Mouse (Mus musculus) CD4-positive, CD25-positive, alpha-beta regulatory T cell, adult 4 months (primary cell): ENCODE results near the gene Comp. TPM values are rescaled to one million over a fixed set of nuclear protein-coding genes. Genes with fewer than 3 reads are reported as not detected.

Source experiments
- ATAC-seq: one replicate; pipeline ENCODE4 v1.8.0; 2017
- polyA plus RNA-seq, 2 experiments: library from polyadenylated mRNA; unstranded; fragments of 100-300 nt; shearing (Covaris generic); gene quantifications; one replicate each; pipeline ENCODE4 v1.2.1; 2017

The Comp gene
- polyA plus RNA-seq, 2 experiments from 2014 or later, result 0.28 TPM; not detected in 1

DNA sequence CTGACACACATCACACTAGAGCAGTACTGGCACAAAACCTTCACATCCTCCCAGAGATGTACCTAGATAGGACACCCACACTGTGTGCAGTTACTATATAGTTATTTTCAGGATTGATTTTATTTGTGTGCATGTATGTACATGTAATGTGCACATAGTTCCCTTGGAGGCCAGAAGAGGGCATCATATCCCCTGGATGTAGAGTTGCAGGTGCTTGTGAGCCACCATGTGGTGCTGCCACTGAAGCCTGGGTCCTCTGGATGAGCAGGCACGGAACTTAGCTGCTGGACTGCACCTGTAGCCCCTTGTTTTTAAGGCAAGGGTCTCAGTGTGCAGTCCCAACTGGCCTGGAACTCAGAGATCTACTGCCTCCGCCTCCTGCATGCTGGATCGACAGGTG lies 30.9 kb downstream of the Comp start:
- no peak for ATAC-seq

DNA sequence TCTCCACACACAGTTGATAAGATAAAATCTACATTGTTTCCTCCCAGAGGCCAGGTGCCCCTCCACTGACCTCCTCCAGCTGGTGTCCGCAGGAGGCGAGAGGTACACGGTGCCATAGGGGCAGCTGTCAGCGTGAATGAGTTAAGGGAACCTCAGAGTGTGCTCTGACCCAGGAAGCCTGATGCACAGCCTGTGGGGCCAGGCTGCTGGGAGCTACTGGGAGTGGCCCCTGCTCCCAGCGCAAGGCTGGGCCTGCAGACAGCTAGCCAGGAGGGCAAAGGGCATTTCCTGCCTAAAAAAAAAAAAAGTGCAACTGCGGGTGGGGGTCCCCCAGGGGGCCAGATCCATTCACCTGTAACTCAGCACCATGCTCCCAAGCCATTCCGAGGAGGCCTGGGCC lies 31.8 kb downstream of the Comp start:
- ATAC-seq, result no peak

DNA sequence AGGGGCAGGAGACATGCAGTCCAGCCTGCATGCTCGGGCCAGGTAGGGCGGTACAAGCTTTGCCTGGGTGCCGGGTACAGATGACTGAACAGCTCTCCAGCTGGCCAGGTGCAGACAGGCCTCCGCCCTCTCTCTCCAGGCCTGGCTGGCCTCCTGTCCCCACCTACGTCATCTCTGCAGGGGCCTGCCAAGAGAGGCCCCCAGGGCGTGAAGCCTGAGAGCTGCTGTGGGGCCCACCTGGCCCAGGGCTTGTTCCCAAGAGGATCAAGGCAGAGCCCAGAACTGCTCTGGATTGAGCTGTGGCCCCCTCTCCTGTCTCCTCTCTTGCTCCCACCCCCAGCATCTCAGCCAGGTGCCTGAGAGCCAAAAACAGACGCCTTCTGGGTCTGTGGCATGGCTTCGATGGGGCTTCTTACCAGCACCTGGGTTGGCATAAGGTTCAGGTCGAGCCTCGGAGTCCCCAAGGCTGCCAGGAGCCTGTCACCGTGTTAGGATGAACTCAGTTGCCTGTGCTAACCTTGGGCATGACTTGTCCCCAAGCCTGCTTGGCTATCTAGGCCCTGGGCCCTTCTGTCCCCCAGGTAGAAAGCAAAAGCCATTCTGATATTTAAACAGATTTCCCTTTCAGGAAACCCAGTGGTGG lies 33.2 kb downstream of the Comp start:
- no peak for ATAC-seq

DNA sequence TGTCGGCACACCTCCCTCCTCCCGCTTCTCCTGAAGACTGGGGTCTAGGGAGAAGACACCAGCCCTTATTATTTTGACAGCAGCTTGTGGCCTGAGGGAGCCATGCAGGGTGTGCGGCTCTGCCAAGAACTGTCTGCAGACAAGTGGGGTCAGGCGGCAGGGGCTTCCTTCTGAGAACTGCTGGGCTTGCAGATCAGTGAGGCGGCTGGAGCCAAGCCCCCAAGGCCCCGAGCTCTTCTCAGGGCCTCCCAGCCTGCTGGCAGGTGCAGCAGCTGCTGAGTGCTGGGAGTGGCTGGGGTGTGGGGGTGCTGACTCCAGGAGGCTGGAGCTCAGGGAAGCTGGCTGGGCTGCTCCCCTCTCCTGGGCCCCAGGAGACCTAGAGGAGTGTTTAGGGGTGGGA lies 34.9 kb downstream of the Comp start:
- no peak for ATAC-seq

DNA sequence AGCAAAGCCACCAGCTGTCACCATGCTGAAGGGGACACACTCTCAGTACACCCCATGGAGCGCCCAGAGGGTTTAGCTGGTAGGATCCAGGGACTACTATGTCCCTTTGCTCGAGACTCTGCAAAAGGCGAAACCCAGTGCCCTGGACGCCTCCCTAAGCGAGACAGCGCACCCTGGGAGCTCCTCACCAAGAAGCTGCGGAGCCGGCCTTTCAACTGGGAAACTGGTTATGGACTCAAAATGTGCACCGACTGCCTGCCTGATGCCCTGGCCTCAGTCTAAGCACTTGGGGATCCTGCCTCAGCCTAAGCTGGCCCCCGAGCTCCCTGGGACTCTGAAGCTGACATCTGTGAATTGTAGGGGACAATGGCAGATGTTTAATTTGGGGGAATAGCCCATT lies 35.7 kb downstream of the Comp start:
- no peak for ATAC-seq

DNA sequence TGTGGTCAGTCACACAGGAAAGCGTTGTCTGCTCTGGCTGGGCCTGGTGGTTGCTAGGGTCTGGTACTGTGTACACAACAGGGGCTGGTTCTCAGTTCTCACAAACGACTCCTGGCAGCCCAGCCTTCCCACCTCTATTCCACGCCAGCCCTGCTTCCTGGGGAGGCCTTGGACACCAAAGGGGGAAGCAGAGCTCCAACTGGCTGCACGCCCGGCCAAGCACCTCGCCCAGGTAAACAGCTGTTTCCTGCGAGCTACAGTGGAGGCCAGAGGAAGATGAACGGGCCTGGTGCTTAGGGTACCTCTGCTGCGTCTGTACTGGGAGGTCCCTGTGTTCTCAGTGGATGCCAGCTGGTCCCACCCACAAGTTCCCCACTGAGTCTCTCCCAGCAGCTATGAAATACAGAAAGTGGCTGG lies 36.1 kb downstream of the Comp start:
- no peak for ATAC-seq

DNA sequence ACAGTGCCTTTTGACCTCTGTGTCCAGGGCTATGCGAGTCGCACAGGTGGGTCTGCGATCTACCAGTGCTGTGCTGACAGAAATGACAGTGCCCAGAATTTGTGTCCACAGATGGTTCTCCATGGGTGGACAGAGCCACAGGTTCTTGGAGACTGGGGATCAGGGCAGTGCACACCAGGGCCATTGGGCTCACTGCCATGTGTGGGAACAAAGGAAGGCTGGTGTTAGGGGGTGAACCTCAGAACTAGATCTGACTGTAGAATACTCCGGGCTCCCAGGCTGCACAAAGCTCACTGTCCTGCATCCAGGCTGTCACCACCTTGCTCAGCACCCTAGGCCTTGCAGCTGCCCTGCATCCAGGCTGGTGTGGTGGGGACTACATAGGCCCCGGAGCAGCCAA lies 36.9 kb downstream of the Comp start:
- ATAC-seq, result no peak

DNA sequence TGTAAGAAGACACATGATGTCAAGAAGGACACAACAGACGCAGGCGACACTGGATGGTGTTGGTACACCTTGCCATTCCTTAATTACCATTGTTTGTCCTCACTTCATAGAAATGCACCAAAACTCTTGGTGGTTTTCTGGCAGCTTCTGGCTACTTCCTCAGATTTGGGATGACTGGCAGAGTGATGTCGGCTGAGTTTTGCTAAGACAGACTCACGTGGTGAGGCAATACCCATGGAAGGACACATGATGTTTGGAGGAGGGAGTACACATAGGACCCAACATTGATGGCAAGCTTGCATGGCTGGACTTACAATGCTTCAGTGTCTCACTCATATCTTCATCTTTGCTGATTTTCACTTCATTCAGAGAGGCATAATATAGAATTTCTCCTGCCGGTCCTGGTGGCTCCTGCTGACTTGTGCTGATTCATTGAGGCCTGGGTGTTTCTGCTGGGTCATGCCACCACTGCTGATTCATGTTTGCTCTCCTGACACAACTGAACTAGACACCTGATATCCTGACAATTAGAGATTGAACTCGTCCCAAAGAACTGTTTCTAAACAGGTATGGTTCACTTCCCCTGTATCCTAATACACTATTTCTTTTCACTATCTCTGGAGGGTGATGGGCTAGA lies 41.1 kb downstream of the Comp start:
- no peak for ATAC-seq

DNA sequence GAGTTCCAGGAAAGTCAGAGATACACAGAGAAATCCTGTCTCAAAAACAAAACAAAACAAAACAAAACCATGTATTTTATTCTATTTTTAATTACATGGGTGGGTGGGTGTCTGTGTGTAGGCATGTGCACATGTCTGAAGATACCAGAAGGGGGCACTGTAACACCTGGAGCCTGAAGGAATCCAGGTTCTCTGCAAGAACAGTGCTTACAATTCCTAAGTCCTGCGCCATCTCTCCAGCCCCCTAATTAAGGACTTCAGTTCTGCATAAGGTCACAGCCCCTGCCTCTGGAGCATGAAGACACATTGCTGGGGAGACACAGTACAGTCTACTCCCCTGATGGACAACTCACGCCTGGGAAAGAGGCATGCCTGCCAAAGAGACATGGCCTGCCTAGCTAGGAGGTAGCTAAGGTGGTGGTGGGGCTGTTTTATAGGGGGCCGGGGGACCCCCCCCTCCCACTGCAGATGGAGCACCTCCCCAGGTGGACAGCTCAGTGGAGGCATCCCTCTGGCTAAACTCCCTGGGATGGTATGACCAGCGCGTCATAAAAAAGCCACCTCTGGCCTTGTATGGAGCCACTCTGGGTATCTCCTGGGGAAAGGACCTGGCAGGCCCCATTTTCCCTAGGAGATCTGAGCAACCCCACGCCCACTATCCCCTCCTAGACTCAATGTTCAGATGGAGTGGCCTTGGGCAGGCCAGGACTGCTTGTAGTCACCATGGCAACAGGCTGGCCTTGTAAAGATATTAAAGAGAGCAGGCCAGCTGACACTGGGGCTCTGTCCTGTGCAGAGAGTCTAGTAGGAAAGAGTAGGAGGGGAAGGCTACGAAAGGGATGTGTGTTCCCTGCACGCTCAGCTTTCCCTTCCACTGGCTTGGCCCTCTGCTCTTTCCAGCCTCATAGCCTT lies 42.4 kb downstream of the Comp start:
- ATAC-seq, result no peak

DNA sequence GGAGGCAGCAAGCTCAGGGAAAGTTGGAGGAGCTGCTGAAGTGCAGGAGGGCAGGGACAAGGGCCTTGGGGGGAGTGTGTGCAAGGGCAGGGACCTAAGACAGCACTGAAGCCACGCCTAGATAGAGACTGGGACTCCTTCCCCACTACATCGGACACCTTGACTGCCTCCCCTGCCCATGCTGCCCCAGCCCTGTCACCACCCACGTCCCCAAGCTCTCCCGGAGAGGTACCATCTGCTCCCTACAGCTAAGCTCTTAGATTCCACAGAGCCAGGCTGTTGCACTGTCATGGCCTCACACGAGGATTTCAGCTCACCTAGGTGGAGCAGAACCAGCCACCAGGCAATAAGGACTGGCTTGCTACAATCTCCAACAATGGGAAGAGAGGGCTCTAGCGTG lies 43.6 kb downstream of the Comp start:
- no peak for ATAC-seq

DNA sequence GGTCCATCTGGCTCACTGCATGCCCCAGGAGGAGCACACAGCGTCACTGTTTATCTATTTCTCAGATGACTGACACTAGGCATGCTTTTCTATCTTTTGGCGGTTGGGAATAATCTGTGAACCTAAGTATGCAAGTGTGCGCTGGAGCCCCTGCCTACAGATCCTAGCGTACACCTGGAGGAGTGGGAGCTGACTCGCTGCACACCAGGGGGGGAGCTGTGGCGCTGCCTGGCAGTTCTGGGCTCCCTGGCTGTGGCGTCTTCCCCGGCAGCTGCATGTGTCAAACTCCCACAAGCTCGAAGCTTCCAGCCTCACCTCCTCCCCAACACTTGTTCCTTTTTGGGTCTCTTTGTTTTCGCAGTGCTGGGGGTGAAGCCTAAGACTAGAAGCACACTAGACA lies 44.6 kb downstream of the Comp start:
- ATAC-seq, result no peak

DNA sequence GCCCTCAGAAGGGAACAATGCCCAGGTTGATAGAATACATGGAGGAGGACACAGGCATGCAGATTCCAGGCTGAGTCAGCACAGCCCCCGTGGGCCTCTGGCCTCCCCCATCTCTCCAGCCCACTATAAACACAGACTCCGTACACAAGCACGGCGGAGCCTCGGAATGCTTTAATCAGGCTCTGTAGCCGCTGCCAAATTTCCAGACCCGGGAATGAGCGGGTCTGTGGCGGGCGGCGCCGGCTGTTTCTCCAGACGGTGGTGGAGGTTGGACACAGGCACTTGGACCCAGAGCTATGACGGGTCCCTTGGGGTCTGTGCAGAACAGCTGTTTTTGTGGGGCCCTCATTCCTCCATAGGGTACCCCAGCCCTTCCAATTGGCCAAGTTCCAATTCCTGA lies 45.6 kb downstream of the Comp start:
- no peak for ATAC-seq

DNA sequence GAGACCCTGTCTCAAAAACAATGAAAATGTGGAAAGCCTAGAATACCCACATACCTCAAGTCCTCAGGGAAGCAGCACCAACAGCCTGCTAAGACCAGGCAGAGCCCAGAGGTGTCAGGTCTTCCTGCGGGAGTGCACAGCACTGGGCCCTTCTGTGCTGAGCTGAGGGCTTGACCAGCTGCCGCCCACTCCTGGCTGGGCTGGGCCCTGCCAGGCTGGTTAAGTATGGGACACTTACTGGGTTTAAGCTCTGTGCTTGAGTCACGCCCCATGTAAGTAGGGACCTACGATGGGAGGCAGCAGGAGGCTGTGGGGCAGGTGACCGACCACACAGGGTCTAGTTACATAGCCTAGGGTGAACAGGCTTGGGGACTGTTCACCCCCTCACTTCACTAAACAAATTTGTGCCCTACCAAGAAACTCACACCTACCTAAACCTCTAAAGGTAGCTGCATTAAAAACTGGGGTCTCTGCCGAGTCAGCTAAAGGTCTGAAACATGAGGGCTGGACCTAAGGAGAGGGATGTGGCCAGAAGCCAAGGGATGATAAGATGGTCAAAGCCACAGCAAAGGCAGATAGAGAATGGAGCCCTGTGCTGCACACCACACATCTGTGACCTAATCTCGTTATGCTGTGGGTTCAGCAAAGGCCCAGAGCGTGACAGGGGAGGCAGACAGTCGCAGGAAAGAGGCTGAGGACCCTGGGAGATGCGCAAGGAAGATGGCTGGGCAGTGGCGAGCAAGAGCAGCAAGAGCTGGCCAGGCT lies 46.7 kb downstream of the Comp start:
- no peak for ATAC-seq

DNA sequence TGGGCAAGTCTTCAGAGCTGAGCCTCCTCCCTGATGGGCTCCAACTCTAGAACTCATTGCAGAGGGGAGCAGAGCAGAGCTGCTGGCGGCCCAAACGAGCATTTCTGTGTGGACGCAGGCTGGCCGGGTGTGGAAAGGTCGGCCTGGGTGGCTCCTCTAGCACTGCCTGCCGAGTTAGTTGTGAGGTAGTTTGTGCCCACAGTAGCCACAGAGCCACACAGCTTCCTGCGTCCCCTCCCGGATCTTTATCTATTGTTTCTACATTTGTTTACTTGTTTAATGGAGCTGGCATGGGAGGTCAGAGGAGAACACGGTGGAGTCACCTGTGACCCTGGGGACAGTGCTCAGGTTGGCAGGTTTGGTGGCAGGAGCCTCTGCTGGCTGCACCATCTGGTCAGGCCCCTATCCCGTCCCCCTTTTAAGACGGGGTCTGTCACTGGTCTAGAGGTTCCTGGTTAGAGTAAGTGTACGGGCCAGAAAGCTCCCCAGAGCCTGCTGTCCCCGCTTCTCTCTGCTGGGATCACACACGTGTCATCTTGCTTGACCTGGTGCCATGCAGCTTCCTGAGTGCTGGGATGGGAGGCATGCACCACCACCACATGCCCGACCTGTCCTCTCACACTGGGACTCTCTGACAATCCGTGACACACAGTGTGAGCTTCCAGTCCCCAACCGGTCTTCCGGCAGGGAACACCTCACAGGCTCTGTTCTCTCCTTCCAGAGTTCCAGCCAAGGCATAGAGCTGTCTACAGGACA lies 48.2 kb downstream of the Comp start:
- no peak for ATAC-seq

DNA sequence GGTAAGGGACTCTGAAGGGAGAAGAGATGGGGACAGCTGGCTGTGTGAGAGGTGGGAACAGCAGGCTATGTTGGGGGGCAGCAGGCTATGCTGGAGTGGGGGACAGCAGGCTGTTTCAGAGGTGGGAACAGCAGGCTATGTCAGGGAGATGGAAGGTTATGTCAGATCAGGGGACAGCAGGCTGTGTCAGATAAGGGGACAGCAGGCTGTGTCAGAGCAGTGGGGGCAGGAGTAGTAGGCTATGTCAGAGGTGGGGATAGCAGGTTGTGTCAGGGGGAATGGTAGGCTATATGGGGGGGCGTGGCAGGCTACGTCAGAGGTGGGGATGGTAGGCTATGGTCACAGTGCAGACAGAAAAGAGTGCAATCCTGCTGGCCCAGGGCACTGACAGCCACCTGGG lies 49.4 kb downstream of the Comp start:
- ATAC-seq, result no peak

DNA sequence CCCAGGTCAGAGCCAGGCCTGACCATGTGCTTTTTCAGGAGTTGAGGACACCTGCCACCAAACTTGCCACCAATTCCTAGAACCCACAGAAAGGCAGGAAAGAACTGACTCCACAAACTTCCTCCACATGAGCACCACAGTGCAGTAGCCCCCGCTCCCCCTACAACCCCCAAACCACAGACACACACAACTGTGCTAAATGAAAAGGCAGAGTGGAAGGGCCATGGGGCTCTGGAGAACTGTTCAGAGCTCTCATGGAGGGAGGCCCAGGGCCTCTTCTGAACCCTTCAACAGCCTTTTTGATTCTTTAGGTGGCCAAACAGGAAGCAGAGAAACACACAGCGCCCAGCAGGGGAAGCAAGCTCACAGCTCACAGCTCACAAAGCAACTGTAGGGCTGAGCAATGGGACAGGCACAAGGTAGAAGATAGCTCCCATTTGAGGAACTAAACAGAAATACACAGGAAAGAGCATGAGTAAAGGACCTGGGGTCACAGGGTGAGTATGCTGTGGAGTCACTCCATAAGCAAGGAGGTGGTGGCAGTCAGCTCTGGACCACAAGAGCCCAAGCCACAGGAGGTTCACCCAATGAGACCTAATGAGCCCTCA lies 53.0 kb downstream of the Comp start:
- no peak for ATAC-seq

DNA sequence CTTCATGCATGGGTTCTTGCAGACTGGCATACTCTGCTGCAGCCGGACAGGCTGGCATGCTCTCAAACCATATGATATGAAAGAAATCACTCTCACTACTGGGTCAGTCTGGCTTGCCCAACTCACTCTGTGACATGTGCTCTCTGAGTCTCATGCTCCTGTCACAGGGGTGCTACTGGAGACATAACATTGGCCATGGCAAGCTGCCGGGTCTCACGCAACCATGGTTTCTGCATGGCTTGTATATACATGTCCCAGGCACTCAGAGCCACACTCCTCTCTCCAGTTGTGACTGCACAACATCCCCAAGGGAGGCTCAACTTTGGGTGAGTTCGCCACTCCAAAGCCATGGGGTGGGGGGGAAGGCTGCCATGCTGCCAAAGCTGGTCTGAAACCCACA lies 57.9 kb downstream of the Comp start:
- ATAC-seq, result no peak
